1 mouse cellular context compared by ENCODE assay signal in the genomic region with DNA sequence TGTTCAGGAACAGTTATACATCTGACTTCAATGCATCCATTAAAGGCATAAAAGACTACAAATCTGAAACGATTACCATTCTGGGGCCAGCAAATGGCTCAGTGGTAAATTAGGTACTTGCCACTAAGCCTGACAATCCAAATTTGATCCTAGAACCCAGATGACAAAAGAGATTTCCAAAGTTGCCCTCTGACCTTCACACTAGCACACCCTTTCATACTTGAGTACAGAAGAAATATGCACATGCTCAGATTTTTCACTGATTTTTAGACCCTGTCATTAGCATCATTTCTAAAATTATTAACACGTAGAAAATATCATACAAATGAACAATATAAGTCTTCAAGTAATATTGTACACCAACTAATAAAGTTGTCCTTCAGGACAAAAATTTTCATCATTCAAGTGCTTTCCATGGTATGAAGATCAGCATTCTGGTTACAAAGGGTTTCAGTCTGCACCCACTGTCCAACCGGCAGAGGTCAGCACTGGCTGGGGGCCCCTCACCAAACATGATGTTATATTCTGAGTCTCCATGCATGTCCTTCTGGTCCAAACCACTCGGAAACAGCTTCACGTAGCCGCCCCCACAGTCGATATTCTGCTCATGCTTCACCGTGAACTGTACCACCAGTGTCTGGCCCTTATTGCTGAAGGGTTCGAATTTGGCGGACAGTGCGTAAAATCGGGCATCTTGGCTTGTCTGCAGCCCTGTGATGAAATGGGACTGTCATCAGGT.
TF ChIP-seq lines count a peak whose summit lies in the region.

No protein-coding gene starts in this region.

TF ChIP-seq in CH12.LX, 34 proteins besides CTCF, POLR2A, EP300 and RAD21:
- TF ChIP-seq MAX (IDR thresholded peaks at IDR 0.05; ENCODE audit: low read length) (0 out of 2 replicates have a peak, but pooled peaks have one; percentile 13), SIN3A (IDR thresholded peaks at IDR 0.05; ENCODE audit: low read length) (peak; percentile 61), SMC3 (IDR thresholded peaks at IDR 0.05; ENCODE audit: low read depth, low read length) (peak; percentile 56), CHD2 (IDR thresholded peaks at IDR 0.05; ENCODE audit: low read length) (no peak), TCF12 (IDR thresholded peaks at IDR 0.05; ENCODE audit: low read depth, low read length) (peak; percentile 28; the same call in 1 of the 2 replicates), KAT2A (IDR thresholded peaks at IDR 0.05; ENCODE audit: insufficient replicate concordance, low read length) (no peak), ETS1 (conservative IDR thresholded peaks at IDR 0.05; ENCODE audit: low read depth, low read length) (no peak), ELF1 (IDR thresholded peaks at IDR 0.05; ENCODE audit: low read depth, low read length) (no peak), BHLHE40 (IDR thresholded peaks at IDR 0.05; ENCODE audit: low read depth, low read length) (0 out of 2 replicates have a peak, but pooled peaks have one; percentile 9), TBP (conservative IDR thresholded peaks at IDR 0.05; ENCODE audit: low read depth, low read length) (0 out of 2 replicates have a peak, but pooled peaks have one; percentile 31), UBTF (IDR thresholded peaks at IDR 0.05; ENCODE audit: low read depth, low read length) (0 out of 2 replicates have a peak, but pooled peaks have one; percentile 47), MAZ (IDR thresholded peaks at IDR 0.05; ENCODE audit: low read depth, low read length) (peak; percentile 78; the same call in 1 of the 2 replicates), NELFE (IDR thresholded peaks at IDR 0.05; ENCODE audit: low read depth, low read length) (no peak), NRF1 (IDR thresholded peaks at IDR 0.05; ENCODE audit: low read depth, low read length) (peak; percentile 0; the same call in 1 of the 2 replicates), USF2 (conservative IDR thresholded peaks at IDR 0.05; ENCODE audit: low read depth, low read length) (no peak), MXI1 (IDR thresholded peaks at IDR 0.05; ENCODE audit: low read depth, low read length) (peak; percentile 74), ZNF384 (IDR thresholded peaks at IDR 0.05; ENCODE audit: low read depth, low read length) (no peak)
TF ChIP-seq in CH12.LX: peak in this region for 10.
